Mouse (Mus musculus): ENCODE results near the gene C1qa.

DNA sequence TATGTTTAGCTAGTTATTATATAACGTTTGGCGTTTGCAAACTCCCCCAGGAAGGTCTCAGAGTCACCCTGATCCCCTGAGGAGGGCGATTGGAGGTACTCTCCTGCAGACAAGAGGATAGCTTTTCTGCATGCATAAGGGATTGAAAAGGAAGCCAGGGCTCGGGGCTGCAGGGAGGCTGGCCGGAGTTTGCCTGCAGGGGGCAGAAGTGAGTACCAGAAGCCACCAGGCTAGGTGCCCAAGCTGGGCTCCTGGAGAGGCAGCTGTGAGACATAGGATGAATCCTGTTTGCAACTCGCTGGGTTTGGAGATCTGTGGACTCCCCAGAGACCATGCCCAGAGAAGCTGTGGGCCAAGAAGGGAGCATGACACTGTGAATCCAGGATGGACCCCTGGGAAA, 43.5 kb downstream of the C1qa start:
- TF ChIP-seq GATA1 (IDR thresholded peaks at IDR 0.05; ENCODE audit: borderline replicate concordance, low read length) (no peak), FLI1 (IDR thresholded peaks at IDR 0.05; ENCODE audit: low read length) (no peak)

Data from megakaryocyte, embryonic 14.5 days (primary cell).